Mouse (Mus musculus) myocyte (in vitro differentiated cells): ENCODE measurements around the gene Awat1. TPM values are rescaled to one million over a fixed set of nuclear protein-coding genes. Genes with fewer than 3 reads are reported as not detected.
A peak's percentile ranks its signal among the peaks of the same experiment; 100 is the strongest.

Source experiments
- H3K27me3 ChIP-seq: one replicate; pipeline ENCODE4 v1.6.1; 2011; ENCODE audit not compliant: control insufficient read depth, insufficient read depth, insufficient read length
- H3K36me3 ChIP-seq: one replicate; pipeline ENCODE4 v1.6.1; 2011; ENCODE audit not compliant: control insufficient read depth, insufficient read depth
- H3K4me2 ChIP-seq: one replicate; pipeline ENCODE4 v1.6.1; 2011; ENCODE audit warnings: low read depth, control low read depth
- H3K4me3 ChIP-seq: one replicate; pipeline ENCODE4 v1.5.1; 2011; ENCODE audit warnings: mild to moderate bottlenecking, control low read depth, moderate library complexity
- H3K79me2 ChIP-seq: one replicate; pipeline ENCODE4 v1.6.1; 2011; ENCODE audit not compliant: control insufficient read depth, insufficient read depth
- H3ac ChIP-seq: one replicate; pipeline ENCODE4 v1.6.1; 2011; ENCODE audit not compliant: control insufficient read depth, insufficient read length
- CEBPB ChIP-seq: IDR thresholded peaks from 2 replicates; pipeline ENCODE4 v1.6.1; 2011; ENCODE audit warnings: mild to moderate bottlenecking, moderate library complexity; ENCODE audit not compliant: poor library complexity, insufficient read depth, severe bottlenecking
- E2F4 ChIP-seq: IDR thresholded peaks from one replicate; pipeline ENCODE4 v1.6.1; 2011; ENCODE audit warnings: mild to moderate bottlenecking, control low read depth, moderate library complexity; ENCODE audit not compliant: insufficient read depth
- MAX ChIP-seq: IDR thresholded peaks from one replicate; pipeline ENCODE4 v1.6.1; 2011; ENCODE audit warnings: low read depth, mild to moderate bottlenecking, control low read depth
- MYOD1 ChIP-seq, 3 experiments: IDR thresholded peaks; one replicate each; pipeline ENCODE4 v1.6.1; 2011; ENCODE audit warnings: control low read depth in 2 of 3, low read depth in 2 of 3, mild to moderate bottlenecking in 2 of 3, moderate library complexity in 1 of 3; ENCODE audit not compliant: insufficient read length in 2 of 3, control insufficient read depth in 1 of 3
- MYOG ChIP-seq, 3 experiments: IDR thresholded peaks; one replicate each; pipeline ENCODE4 v1.6.1; 2011; ENCODE audit warnings: control low read depth in 2 of 3, low read depth in 2 of 3, mild to moderate bottlenecking in 2 of 3; ENCODE audit not compliant: insufficient read length in 2 of 3, control insufficient read depth in 1 of 3, insufficient read depth in 1 of 3
- POLR2A ChIP-seq: IDR thresholded peaks from one replicate; pipeline ENCODE4 v1.6.1; 2011; ENCODE audit warnings: low read depth, mild to moderate bottlenecking, control low read depth, moderate library complexity; ENCODE audit not compliant: insufficient read length
- POLR2AphosphoS2 ChIP-seq: IDR thresholded peaks from one replicate; pipeline ENCODE4 v1.6.1; 2011; ENCODE audit warnings: low read depth, control low read depth; ENCODE audit not compliant: insufficient read length
- REST ChIP-seq: IDR thresholded peaks from one replicate; pipeline ENCODE4 v1.6.1; 2011; ENCODE audit warnings: mild to moderate bottlenecking, control low read depth, moderate library complexity; ENCODE audit not compliant: insufficient read depth, insufficient read length
- SRF ChIP-seq: IDR thresholded peaks from one replicate; pipeline ENCODE4 v1.6.1; 2011; ENCODE audit warnings: low read depth; ENCODE audit not compliant: control insufficient read depth, insufficient read length
- TCF12 ChIP-seq: IDR thresholded peaks from one replicate; pipeline ENCODE4 v1.6.1; 2011; ENCODE audit warnings: mild to moderate bottlenecking, control low read depth; ENCODE audit not compliant: poor library complexity, insufficient read depth, severe bottlenecking
- TCF3 ChIP-seq: IDR thresholded peaks from one replicate; pipeline ENCODE4 v1.6.1; 2011; ENCODE audit warnings: low read depth, control low read depth; ENCODE audit not compliant: insufficient read length
- USF1 ChIP-seq: IDR thresholded peaks from one replicate; pipeline ENCODE4 v1.6.1; 2011; ENCODE audit warnings: low read depth, mild to moderate bottlenecking, control low read depth, moderate library complexity
- polyA plus RNA-seq: library from polyadenylated mRNA; unstranded; fragments of >200 nt; fragmentation: generic; extraction: Trizol; gene quantifications from one replicate; pipeline ENCODE4 v1.2.1, GENCODE M21; 2012; ENCODE audit warnings: missing spikeins

The Awat1 gene
- polyA plus RNA-seq, 1 experiment: not detected

DNA sequence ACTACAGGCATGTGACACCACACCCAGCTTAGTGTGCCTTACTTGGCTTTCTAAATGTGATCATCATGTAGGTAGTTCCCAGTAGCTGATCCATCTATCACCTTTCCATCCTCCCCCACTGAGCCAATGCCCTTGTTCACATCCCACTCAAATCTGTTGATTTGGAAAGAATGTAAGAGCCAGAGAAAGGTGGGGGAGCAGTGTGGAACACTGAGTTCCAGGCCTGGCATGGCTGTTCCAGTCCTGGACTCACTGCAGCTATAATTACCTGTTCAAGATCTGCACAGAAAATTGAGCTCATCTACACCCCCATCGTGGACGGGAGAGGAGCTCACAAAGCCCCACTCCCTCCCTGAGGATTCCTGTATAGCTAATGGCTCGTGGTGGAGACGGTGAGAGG lies 27.7 kb downstream of the Awat1 start:
- Histone ChIP-seq H3K27me3 (no peaks in the 10 kb centered on the region), H3ac (no peak overlapping the region)
- TF ChIP-seq REST: no peak
- TF ChIP-seq MYOD1 (IDR thresholded peaks at IDR 0.05; ENCODE audit: control insufficient read depth in 1 of 3, insufficient read length in 2 of 3, low read depth in 2 of 3): no peak
- no peak for TF ChIP-seq POLR2AphosphoS2
- TF ChIP-seq SRF: no peak
- TF ChIP-seq E2F4: no peak
- TF ChIP-seq TCF3: no peak
- TF ChIP-seq MYOG (IDR thresholded peaks at IDR 0.05; ENCODE audit: control insufficient read depth in 1 of 3, insufficient read depth in 1 of 3, insufficient read length in 2 of 3, low read depth in 2 of 3): no peak
- no peak for TF ChIP-seq TCF12
- TF ChIP-seq CEBPB: no peak
- no peak for TF ChIP-seq MAX
- TF ChIP-seq USF1: no peak
- TF ChIP-seq POLR2A: no peak

DNA sequence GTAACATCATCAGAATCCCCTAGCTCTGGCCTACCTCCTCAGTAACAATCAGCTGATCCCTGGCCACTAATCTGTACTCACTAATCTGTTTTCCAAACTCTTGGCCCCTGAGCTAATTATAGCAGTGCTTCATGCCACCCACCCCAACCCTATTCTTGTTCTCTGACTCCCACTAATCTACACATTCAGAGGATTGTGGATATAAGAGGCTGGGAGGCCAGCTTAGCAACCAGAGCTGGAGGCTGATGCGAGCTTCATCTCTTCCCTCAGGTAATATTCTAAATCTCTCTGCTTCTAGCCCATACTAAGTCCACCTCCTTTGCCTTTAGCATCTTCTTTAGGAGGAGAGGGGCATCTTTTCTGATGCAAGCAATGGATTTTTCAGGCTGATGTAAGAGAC lies 33.3 kb downstream of the Awat1 start, which contains the start of gene Arr3:
Gene Arr3, plus strand, starts transcription at position 184 of the 400 bp plus-strand sequence.
- Histone ChIP-seq H3K27me3 (no peaks in the 10 kb centered on the region), H3K4me2 (no peak within 1 kb of the TSS), H3K79me2 (no peaks in the 10 kb centered on the region), H3ac (no peak within 1 kb of the TSS), H3K36me3 (no peaks in the 10 kb centered on the region), H3K4me3 (no peak within 1 kb of the TSS)
- TF ChIP-seq MYOG (IDR thresholded peaks at IDR 0.05; ENCODE audit: control insufficient read depth in 1 of 3, insufficient read depth in 1 of 3, insufficient read length in 2 of 3, low read depth in 2 of 3) (no peak), MAX (no peak), TCF3 (no peak), POLR2A (no peak), CEBPB (no peak), SRF (no peak), POLR2AphosphoS2 (no peak), E2F4 (no peak), REST (no peak), MYOD1 (IDR thresholded peaks at IDR 0.05; ENCODE audit: control insufficient read depth in 1 of 3, insufficient read length in 2 of 3, low read depth in 2 of 3) (no peak), TCF12 (no peak), USF1 (no peak)

More for the DNA sequence above, 27.7 kb downstream of the Awat1 start:
- Histone ChIP-seq H3K4me3 (no peak overlapping the region), H3K4me2 (no peak overlapping the region), H3K36me3 (no peaks in the 10 kb centered on the region), H3K79me2 (no peaks in the 10 kb centered on the region)

DNA sequence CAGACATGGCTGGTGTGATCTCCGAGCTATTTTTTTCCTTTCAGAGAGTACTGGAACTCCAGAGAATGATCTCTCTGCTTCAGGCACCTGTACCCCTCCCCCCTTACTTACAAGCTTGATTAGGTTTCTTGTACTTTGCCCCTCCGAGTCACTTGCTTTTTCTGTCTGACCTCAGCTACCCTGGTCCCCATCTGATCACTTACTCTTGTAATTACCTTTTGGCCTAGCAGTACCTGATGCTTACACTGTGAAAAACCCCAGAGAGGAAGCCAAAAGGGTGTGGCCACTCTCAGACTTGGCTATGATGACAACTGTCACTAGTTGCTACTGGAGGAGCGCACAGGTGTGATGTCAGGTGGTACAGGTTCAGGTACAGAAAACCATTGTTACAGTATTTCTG lies 46.4 kb downstream of the Awat1 start:
- no peak for TF ChIP-seq SRF
- TF ChIP-seq POLR2A: no peak
- TF ChIP-seq MYOD1 (IDR thresholded peaks at IDR 0.05; ENCODE audit: control insufficient read depth in 1 of 3, insufficient read length in 2 of 3, low read depth in 2 of 3): no peak
- TF ChIP-seq REST: no peak
- Histone ChIP-seq H3K79me2 (no peaks in the 10 kb centered on the region), H3K36me3 (no peaks in the 10 kb centered on the region), H3K4me3 (no peak overlapping the region), H3K27me3 (no peaks in the 10 kb centered on the region), H3ac (no peak overlapping the region), H3K4me2 (no peak overlapping the region)

DNA sequence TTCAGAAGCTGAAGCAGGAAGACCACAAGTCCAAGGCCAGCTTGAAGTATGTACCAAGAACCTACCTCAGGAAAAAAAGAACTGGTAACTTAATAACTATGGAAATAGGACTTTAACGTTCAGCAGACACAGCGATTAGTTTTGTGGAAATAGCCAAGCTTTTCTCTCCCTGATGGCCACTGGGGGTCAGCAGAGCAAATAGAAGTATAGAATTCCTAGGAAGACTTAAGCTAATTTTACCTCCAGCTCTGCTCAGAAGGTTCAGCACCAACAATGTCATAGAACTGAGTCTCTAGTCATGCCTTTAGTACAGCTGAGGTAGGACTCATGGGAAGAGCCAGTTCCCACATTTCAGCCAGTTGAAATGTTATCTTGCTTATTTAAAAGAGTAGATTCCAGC lies 49.3 kb downstream of the Awat1 start:
- H3K27me3 ChIP-seq: no peaks in the 10 kb centered on the region
- H3K79me2 ChIP-seq: peaks cover 6% of the 10 kb centered on the region
- no peak overlapping the region for H3K4me3 ChIP-seq
- H3ac ChIP-seq: no peak overlapping the region
- TF ChIP-seq MYOG (IDR thresholded peaks at IDR 0.05; ENCODE audit: control insufficient read depth in 1 of 3, insufficient read depth in 1 of 3, insufficient read length in 2 of 3, low read depth in 2 of 3) (no peak), REST (no peak), POLR2AphosphoS2 (no peak), USF1 (no peak), MAX (no peak), E2F4 (no peak), MYOD1 (IDR thresholded peaks at IDR 0.05; ENCODE audit: control insufficient read depth in 1 of 3, insufficient read length in 2 of 3, low read depth in 2 of 3) (no peak)
- H3K36me3 ChIP-seq: no peaks in the 10 kb centered on the region
- H3K4me2 ChIP-seq: no peak overlapping the region

DNA sequence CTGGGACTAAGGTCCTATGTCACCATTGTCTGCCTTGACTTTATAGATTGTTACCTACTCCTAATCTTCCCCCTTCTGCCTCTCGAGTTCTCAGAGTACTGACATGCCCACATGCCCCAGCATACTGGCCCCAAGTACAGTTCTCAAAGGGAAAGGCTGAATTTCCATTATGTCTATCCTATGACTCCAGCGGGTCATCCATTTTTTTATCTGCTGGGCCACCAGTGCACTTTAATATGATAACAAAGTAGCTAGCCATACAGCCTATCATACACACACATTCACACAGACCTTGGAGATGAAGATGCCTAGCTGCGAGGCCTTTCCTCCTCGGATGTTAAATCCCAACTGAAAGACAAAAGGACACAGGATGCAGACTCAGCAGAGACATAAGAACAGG lies 52.2 kb downstream of the Awat1 start:
- H3K4me3 ChIP-seq: peak overlapping the region; percentile 70
- TF ChIP-seq TCF3 (no peak), REST (no peak), TCF12 (no peak), USF1 (no peak), MYOD1 (IDR thresholded peaks at IDR 0.05; ENCODE audit: control insufficient read depth in 1 of 3, insufficient read length in 2 of 3, low read depth in 2 of 3) (no peak), E2F4 (no peak), POLR2AphosphoS2 (no peak), POLR2A (no peak), SRF (no peak), MAX (no peak), CEBPB (no peak)
- no peak overlapping the region for H3ac ChIP-seq
- no peaks in the 10 kb centered on the region for H3K36me3 ChIP-seq
- H3K79me2 ChIP-seq: peaks cover 34% of the 10 kb centered on the region
- peak overlapping the region; percentile 56 for H3K4me2 ChIP-seq
- no peaks in the 10 kb centered on the region for H3K27me3 ChIP-seq
